Mouse (Mus musculus): Measurements from ENCODE around the gene H2afj. TPM values are rescaled to one million over a fixed set of nuclear protein-coding genes. Genes with fewer than 3 reads are reported as not detected.

Gene H2afj
- polyA plus RNA-seq, 1 experiment from 2014 or later, result 112 TPM

DNA sequence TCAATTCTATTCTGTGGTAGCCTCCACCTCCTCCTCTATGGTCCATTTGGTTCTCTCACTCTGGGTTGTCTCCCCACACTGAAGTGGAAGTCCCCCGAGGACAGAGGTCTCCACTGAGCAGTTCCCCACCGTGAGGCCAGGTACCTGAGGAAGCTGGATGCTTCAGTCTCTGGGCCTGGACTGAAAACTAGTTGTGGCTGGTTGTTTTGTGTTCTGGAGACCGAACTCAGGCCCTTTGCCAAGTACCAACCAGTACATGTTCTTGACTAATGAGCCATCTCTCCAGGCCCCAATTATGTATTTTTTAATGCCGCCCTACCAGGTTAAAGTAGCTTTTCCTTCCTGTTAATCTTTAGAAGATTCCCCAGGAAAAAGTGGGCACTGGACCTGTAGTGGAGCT is 44.3 kb downstream of the H2afj start:
- Histone ChIP-seq H3K27ac (peak overlapping the region; percentile 81), H3K36me3 (no peaks in the 10 kb centered on the region), H3K27me3 (no peaks in the 10 kb centered on the region), H3K4me1 (peaks cover 33% of the 10 kb centered on the region), H3K4me2 (no peak overlapping the region), H3K9ac (no peak overlapping the region), H3K4me3 (replicated peaks) (no peak overlapping the region), H3K9me3 (replicated peaks) (no peaks in the 10 kb centered on the region)
- 74% methylated on average over 4 of the region's 4 CpGs for WGBS
- ATAC-seq (replicated peaks; ENCODE audit: low FRiP score), result no peak; the same call in 1 of the 2 replicates

- peak overlapping the region; percentile 81 for H3K27ac ChIP-seq
- 38% methylated on average over 3 of the region's 3 CpGs for WGBS
Measured at GRCm38 (mm10) chr6:136852762-136853161, 44.7 kb downstream of the H2afj start.

DNA sequence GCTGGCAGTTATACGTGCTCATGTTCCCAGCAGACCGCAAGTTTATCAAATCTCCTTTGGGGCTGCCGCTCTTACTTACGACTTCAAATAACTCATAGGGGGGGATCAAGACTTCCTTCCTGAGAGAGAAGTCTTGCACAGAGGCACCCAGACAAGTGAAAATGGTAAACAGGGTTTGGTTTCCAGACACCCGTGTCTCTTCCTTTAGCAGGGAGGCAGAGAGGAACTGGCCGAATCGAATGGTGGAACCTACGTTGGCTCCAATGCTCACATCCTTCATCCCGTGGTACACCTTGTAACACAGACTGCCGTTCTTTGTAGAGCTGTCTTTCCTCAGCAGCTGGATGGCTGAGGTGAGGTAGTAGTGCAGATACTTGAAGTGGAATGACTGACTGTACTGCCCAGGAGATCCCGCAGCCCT is 46.3 kb downstream of the H2afj start:
- Histone ChIP-seq H3K36me3 (no peaks in the 10 kb centered on the region), H3K4me2 (no peak overlapping the region), H3K4me3 (replicated peaks) (no peak overlapping the region), H3K9ac (no peak overlapping the region), H3K4me1 (peaks cover 48% of the 10 kb centered on the region), H3K27ac (0 out of 2 replicates have a peak overlapping the region, but pooled peaks have one; percentile 6), H3K27me3 (no peaks in the 10 kb centered on the region), H3K9me3 (replicated peaks) (no peaks in the 10 kb centered on the region)
- no peak for ATAC-seq (replicated peaks; ENCODE audit: low FRiP score)
- WGBS, result 76% methylated on average over 11 of the region's 11 CpGs

More at GRCm38 (mm10) chr6:136852762-136853161, 44.7 kb downstream of the H2afj start:
- H3K9ac ChIP-seq, result no peak overlapping the region
- ATAC-seq (replicated peaks; ENCODE audit: low FRiP score), result no peak
- H3K36me3 ChIP-seq, result no peaks in the 10 kb centered on the region
- H3K4me2 ChIP-seq, result no peak overlapping the region
- H3K27me3 ChIP-seq, result no peaks in the 10 kb centered on the region
- H3K4me3 ChIP-seq (replicated peaks), result no peak overlapping the region
- H3K4me1 ChIP-seq, result peaks cover 37% of the 10 kb centered on the region
- no peaks in the 10 kb centered on the region for H3K9me3 ChIP-seq (replicated peaks)

DNA sequence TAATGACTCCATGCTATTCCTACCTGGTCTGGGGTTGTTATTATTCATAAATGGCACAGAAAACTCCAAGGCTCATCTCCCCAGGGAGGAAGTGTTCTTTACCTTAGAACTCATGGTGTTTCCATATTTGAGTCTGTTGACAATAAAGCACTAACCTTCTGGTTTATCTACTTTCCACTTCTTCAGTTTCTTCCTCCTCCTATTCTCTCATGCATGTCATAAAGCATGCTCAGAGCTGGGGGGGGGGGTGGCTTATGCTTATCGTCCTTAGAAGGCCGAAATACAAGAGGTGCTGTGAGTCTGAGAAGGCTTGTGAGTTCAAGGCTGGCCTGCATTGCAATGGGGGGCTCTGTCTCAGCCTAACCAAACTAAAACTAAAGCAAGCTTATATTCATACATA is 47.1 kb downstream of the H2afj start:
- Histone ChIP-seq H3K4me3 (replicated peaks) (no peak overlapping the region), H3K4me1 (peaks cover 51% of the 10 kb centered on the region), H3K27me3 (no peaks in the 10 kb centered on the region), H3K9me3 (replicated peaks) (no peaks in the 10 kb centered on the region), H3K27ac (no peak overlapping the region), H3K9ac (no peak overlapping the region), H3K36me3 (no peaks in the 10 kb centered on the region), H3K4me2 (no peak overlapping the region)
- ATAC-seq (replicated peaks; ENCODE audit: low FRiP score), result no peak
- WGBS, result 68% methylated on average over 2 of the region's 2 CpGs

DNA sequence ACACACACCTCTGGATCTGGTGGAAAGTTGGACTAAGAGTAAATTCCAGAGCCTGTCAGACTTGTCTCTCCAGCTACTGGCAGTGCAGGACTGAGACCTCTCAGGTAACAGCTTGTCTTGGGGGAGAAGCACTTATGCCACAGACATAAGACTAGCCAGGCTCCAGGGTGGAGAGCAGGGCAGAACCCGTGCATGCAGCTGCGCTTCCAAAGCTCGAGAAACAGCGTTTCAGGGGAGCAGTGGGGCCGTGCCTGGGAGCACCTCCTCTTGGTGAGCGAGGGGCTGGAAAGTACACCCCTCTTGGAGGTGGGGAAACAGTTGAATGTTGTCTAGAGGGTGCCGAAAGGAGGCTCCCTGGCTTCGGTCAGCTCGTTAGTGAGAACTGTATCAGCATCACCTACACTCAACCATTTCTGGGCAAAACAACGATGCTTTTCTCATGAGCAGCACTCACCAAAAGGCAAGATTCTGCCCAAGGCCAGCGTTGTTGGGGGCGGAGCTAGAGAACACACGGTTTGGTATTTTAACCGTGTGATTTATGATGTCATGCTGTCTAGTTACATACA is 48.1 kb downstream of the H2afj start:
- peak overlapping the region; percentile 29 for H3K4me2 ChIP-seq
- no peaks in the 10 kb centered on the region for H3K27me3 ChIP-seq
- WGBS, result 49% methylated on average over 14 of the region's 14 CpGs
- peak overlapping the region; percentile 18; the same call in 1 of the 2 replicates for H3K4me3 ChIP-seq (replicated peaks)
- H3K9ac ChIP-seq, result no peak overlapping the region
- peaks cover 51% of the 10 kb centered on the region for H3K4me1 ChIP-seq
- peak overlapping the region; percentile 61 for H3K27ac ChIP-seq
- no peaks in the 10 kb centered on the region for H3K9me3 ChIP-seq (replicated peaks)
- H3K36me3 ChIP-seq, result no peaks in the 10 kb centered on the region
- no peak for ATAC-seq (replicated peaks; ENCODE audit: low FRiP score)

DNA sequence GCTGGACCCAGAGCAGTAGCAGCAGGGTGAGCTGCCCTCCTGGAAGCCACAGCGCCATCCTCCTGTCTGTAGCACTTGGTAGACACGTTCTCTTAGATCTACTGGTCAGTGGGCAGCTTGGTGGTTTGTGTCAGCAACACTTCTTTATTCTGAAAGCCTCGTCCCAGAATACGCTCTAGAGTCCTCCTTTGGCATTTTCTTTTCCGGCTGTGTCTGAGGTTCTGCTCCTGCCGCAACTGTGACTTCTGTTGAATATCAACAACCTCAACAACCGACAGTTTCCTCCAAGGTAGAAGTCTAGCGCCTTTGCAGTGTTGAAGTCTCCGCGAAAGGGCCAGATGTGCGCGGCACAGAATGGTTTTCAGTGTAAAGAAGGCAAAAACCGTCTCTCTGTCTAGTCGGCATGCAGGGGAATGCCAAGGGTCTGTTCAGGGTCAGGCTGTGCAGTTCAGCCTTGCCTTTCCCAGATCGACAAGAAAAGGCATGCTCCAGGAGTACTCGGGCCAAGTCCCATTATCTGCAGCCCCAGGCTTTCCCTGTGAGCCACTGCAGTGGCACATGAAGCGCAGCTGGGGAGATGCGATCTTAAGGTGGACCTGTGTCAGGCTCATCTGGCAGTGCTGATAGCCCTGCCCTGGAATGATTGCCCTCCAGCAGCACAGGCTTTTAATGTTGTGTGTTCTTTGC is 49.3 kb downstream of the H2afj start, which contains the start of gene Art4:
Art4 (minus strand) TSS at position 548 of the 687 bp plus-strand sequence.
- Histone ChIP-seq H3K36me3 (no peaks in the 10 kb centered on the region), H3K9me3 (replicated peaks) (no peaks in the 10 kb centered on the region), H3K9ac (no peak within 1 kb of the TSS), H3K4me3 (replicated peaks) (peak within 1 kb of the TSS; percentile 8), H3K27ac (peak within 1 kb of the TSS; percentile 92), H3K4me1 (peaks cover 49% of the 10 kb centered on the region), H3K27me3 (no peaks in the 10 kb centered on the region), H3K4me2 (peak within 1 kb of the TSS; percentile 29)
- 61% methylated on average over 18 of the region's 18 CpGs for WGBS
- ATAC-seq (replicated peaks; ENCODE audit: low FRiP score), result peak; percentile 76

DNA sequence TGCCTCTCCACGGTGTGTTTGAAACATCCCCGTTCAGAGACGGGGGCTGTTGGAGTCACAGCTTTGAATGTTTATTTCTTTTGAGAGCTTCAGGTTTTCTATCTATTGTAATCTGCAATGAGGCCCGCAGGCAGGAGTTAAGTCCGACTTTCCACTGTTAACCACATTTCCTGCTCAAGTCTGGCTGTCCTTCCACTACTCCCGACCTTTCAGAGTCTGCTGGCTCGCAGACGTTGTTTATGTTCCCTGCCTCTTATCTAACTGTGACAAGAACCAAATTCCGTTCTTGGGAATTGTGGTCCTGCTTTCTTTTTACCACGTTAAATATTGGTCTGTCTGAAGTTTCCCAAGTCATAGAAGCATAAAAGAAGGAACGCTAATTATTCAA is 49.8 kb downstream of the H2afj start:
- H3K9ac ChIP-seq, result no peak overlapping the region
- H3K4me3 ChIP-seq (replicated peaks), result no peak overlapping the region; the same call in 1 of the 2 replicates
- H3K4me2 ChIP-seq, result peak overlapping the region; percentile 29; the same call in 1 of the 2 replicates

DNA sequence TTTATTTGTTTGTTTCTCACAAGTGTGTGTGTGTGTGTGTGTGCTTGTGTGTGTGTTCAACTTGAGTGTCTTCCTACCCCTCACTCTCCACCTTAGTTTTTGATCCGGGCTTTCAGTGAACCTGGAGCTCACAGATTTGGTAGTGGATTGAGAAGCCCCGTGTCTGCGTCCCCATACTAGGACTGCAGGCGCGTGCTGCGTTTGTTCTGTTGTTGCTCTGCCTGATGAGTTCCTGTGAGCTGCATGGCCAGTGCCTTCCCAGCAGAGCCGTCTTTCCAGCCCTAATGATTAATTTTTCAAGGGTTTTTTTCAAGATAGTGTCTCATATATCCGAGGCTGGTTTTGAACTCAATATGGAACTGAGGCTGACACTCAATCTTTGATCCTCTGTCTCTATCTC is 50.4 kb downstream of the H2afj start:
- H3K36me3 ChIP-seq, result no peaks in the 10 kb centered on the region
- H3K27me3 ChIP-seq, result no peaks in the 10 kb centered on the region
- H3K4me3 ChIP-seq (replicated peaks), result no peak overlapping the region
- peak overlapping the region; percentile 92 for H3K27ac ChIP-seq
- H3K4me1 ChIP-seq, result peaks cover 42% of the 10 kb centered on the region
- H3K9ac ChIP-seq, result no peak overlapping the region
- no peak overlapping the region for H3K4me2 ChIP-seq
- 60% methylated on average over 8 of the region's 8 CpGs for WGBS
- H3K9me3 ChIP-seq (replicated peaks), result no peaks in the 10 kb centered on the region
- no peak for ATAC-seq (replicated peaks; ENCODE audit: low FRiP score)

More for the DNA sequence above, 49.8 kb downstream of the H2afj start:
- peaks cover 44% of the 10 kb centered on the region for H3K4me1 ChIP-seq
- peak; percentile 52; the same call in 1 of the 2 replicates for ATAC-seq (replicated peaks; ENCODE audit: low FRiP score)
- peak overlapping the region; percentile 92 for H3K27ac ChIP-seq
- 29% methylated on average over 11 of the region's 11 CpGs for WGBS
- no peaks in the 10 kb centered on the region for H3K36me3 ChIP-seq
- no peaks in the 10 kb centered on the region for H3K9me3 ChIP-seq (replicated peaks)
- H3K27me3 ChIP-seq, result no peaks in the 10 kb centered on the region

Small RNA genes within 50 kb of the gene (microRNA-seq; reads per million reads assigned to microRNA genes)
- not detected for gene Gm44364

Other genes with a start within 250 kb of the H2afj start
- 4.8 and 5.2 TPM in 2 replicates for gene Plbd1, start 146.3 kb upstream of the H2afj start, polyA plus RNA-seq (2015; fragmentation: Nextera tagmentation; extraction: Ambion mirVana)
- gene Gucy2c, start 26.5 kb upstream of the H2afj start, polyA plus RNA-seq (2015; fragmentation: Nextera tagmentation; extraction: Ambion mirVana), result 0.08 and 0.71 TPM in 2 replicates
- gene Hist4h4, start 3.8 kb upstream of the H2afj start, polyA plus RNA-seq (2015; fragmentation: Nextera tagmentation; extraction: Ambion mirVana), result 0.68 and 0.69 TPM in 2 replicates
- 2.1 and 2.8 TPM in 2 replicates for gene BC049715, start 19.4 kb downstream of the H2afj start, polyA plus RNA-seq (2015; fragmentation: Nextera tagmentation; extraction: Ambion mirVana)
- gene Wbp11, start 20.0 kb downstream of the H2afj start, polyA plus RNA-seq (2015; fragmentation: Nextera tagmentation; extraction: Ambion mirVana), result 112 and 120 TPM in 2 replicates
- 1.7 and 2.3 TPM in 2 replicates for gene Smco3, start 27.2 kb downstream of the H2afj start, polyA plus RNA-seq (2015; fragmentation: Nextera tagmentation; extraction: Ambion mirVana)
- 5.2 and 5.9 TPM in 2 replicates for gene Art4, start 49.5 kb downstream of the H2afj start, polyA plus RNA-seq (2015; fragmentation: Nextera tagmentation; extraction: Ambion mirVana)
- gene Mgp, start 67.6 kb downstream of the H2afj start, polyA plus RNA-seq (2015; fragmentation: Nextera tagmentation; extraction: Ambion mirVana), result 210 and 216 TPM in 2 replicates
- 0.23 and 0.38 TPM in 2 replicates for gene Erp27, start 113.9 kb downstream of the H2afj start, polyA plus RNA-seq (2015; fragmentation: Nextera tagmentation; extraction: Ambion mirVana)
- 0.26 and 0.40 TPM in 2 replicates for gene Pde6h, start 115.6 kb downstream of the H2afj start, polyA plus RNA-seq (2015; fragmentation: Nextera tagmentation; extraction: Ambion mirVana)
- gene Arhgdib, start 133.7 kb downstream of the H2afj start, polyA plus RNA-seq (2015; fragmentation: Nextera tagmentation; extraction: Ambion mirVana), result 62.1 and 63.8 TPM in 2 replicates

Data from kidney, embryonic 15.5 days (tissue).